Mouse (Mus musculus) heart, embryonic 15.5 days (tissue): ENCODE data around the gene Adamts9. TPM values are rescaled to one million over a fixed set of nuclear protein-coding genes. Genes with fewer than 3 reads are reported as not detected.

Experiments used
- ATAC-seq: fragments of 200-750 bp; cut with Nextera tagmentation; replicated peaks from 2 replicates; pipeline ENCODE4 v1.8.0; 2017; ENCODE audit warnings: low read depth, moderate TSS enrichment; ENCODE audit not compliant: insufficient number of reproducible peaks, insufficient read depth, low FRiP score
- H3K27ac ChIP-seq: fragments of 300-500 bp; sonication (generic); 2 replicates; pipeline ENCODE4 v1.5.1; 2015; ENCODE audit warnings: mild to moderate bottlenecking, inconsistent platforms
- H3K27me3 ChIP-seq: fragments of 300-500 bp; sonication (generic); 2 replicates; pipeline ENCODE4 v1.6.1; 2015; ENCODE audit warnings: inconsistent platforms
- H3K36me3 ChIP-seq: fragments of 300-500 bp; sonication (generic); 2 replicates; pipeline ENCODE4 v1.6.1; 2015; ENCODE audit warnings: mild to moderate bottlenecking, inconsistent platforms
- H3K4me1 ChIP-seq: fragments of 300-500 bp; sonication (generic); replicated peaks from 2 replicates; pipeline ENCODE4 v1.6.1; 2015; ENCODE audit warnings: inconsistent platforms
- H3K4me2 ChIP-seq: fragments of 300-500 bp; sonication (generic); 2 replicates; pipeline ENCODE4 v1.6.1; 2015; ENCODE audit warnings: inconsistent platforms, mild to moderate bottlenecking, moderate library complexity
- H3K4me3 ChIP-seq: fragments of 300-500 bp; sonication (generic); 2 replicates; pipeline ENCODE4 v1.5.1; 2015; ENCODE audit warnings: mild to moderate bottlenecking, inconsistent platforms
- H3K9ac ChIP-seq: fragments of 300-500 bp; sonication (generic); 2 replicates; pipeline ENCODE4 v1.6.1; 2015; ENCODE audit warnings: mild to moderate bottlenecking, inconsistent platforms
- H3K9me3 ChIP-seq: fragments of 300-500 bp; sonication (generic); replicated peaks from 2 replicates; pipeline ENCODE4 v1.6.1; 2016; ENCODE audit warnings: inconsistent platforms
- WGBS: fragments of 180-500 bp; shearing (Covaris S2); methylation state at CpG from one replicate; pipeline ENCODE4 v1.1.7; 2015; ENCODE audit warnings: mixed read lengths; 5-methylcytosine and 5-hydroxymethylcytosine counted together
- polyA plus RNA-seq: library from polyadenylated mRNA; unstranded; fragments of >200 nt; fragmentation: Nextera tagmentation; extraction: Ambion mirVana; gene quantifications from 2 replicates; pipeline ENCODE4 v1.2.1, GENCODE M21; 2015

Gene Adamts9
- polyA plus RNA-seq: 6.5 and 7.4 TPM in 2 replicates

GRCm38 (mm10) chr6:92943057-92943781, at the start of gene Adamts9:
Adamts9 (minus strand) TSS chr6:92943492.
- peaks cover 12% of the 10 kb centered on the region for H3K4me1 ChIP-seq
- peaks cover 3% of the 10 kb centered on the region; the same call in 1 of the 2 replicates for H3K27me3 ChIP-seq
- WGBS: under 1% methylated on average over 61 of the region's 68 CpGs
- no peaks in the 10 kb centered on the region for H3K9me3 ChIP-seq
- peak within 1 kb of the TSS; percentile 69 for H3K4me2 ChIP-seq
- H3K4me3 ChIP-seq: peak within 1 kb of the TSS; percentile 73
- H3K36me3 ChIP-seq: peaks cover 2% of the 10 kb centered on the region; the same call in 1 of the 2 replicates
- H3K9ac ChIP-seq: peak within 1 kb of the TSS; percentile 78
- H3K27ac ChIP-seq: peak within 1 kb of the TSS; percentile 97
- peak; percentile 81 for ATAC-seq

- ATAC-seq: no peak
- H3K9ac ChIP-seq: no peak overlapping the region
- 14% methylated on average over 1 of the region's 1 CpGs for WGBS
Observed at GRCm38 (mm10) chr6:92991616-92992015, 48.3 kb upstream of the Adamts9 start.

GRCm38 (mm10) chr6:92988620-92988998, 45.3 kb upstream of the Adamts9 start:
- no peak overlapping the region for H3K4me3 ChIP-seq
- ATAC-seq: no peak
- peak overlapping the region; percentile 41 for H3K4me2 ChIP-seq
- WGBS: 73% methylated on average over 10 of the region's 10 CpGs
- H3K27me3 ChIP-seq: no peaks in the 10 kb centered on the region
- H3K9me3 ChIP-seq: no peaks in the 10 kb centered on the region
- H3K9ac ChIP-seq: no peak overlapping the region
- peak overlapping the region; percentile 67; the same call in 1 of the 2 replicates for H3K27ac ChIP-seq
- no peaks in the 10 kb centered on the region for H3K36me3 ChIP-seq
- peaks cover 24% of the 10 kb centered on the region for H3K4me1 ChIP-seq

More at GRCm38 (mm10) chr6:92991616-92992015, 48.3 kb upstream of the Adamts9 start:
- Histone ChIP-seq H3K36me3 (no peaks in the 10 kb centered on the region), H3K9me3 (no peaks in the 10 kb centered on the region), H3K4me2 (no peak overlapping the region), H3K27me3 (no peaks in the 10 kb centered on the region), H3K27ac (no peak overlapping the region), H3K4me1 (peaks cover 23% of the 10 kb centered on the region), H3K4me3 (no peak overlapping the region)

- Histone ChIP-seq H3K4me3 (no peak overlapping the region), H3K4me1 (peaks cover 29% of the 10 kb centered on the region), H3K9me3 (no peaks in the 10 kb centered on the region), H3K36me3 (no peaks in the 10 kb centered on the region), H3K27ac (peak overlapping the region; percentile 67), H3K9ac (no peak overlapping the region), H3K4me2 (peak overlapping the region; percentile 41), H3K27me3 (no peaks in the 10 kb centered on the region)
- WGBS: 37% methylated on average over 14 of the region's 14 CpGs
- no peak; the same call in 1 of the 2 replicates for ATAC-seq
Observed at GRCm38 (mm10) chr6:92987846-92988619, 44.7 kb upstream of the Adamts9 start.

GRCm38 (mm10) chr6:92987366-92987765, 44.1 kb upstream of the Adamts9 start:
- Histone ChIP-seq H3K4me1 (peaks cover 30% of the 10 kb centered on the region), H3K4me3 (no peak overlapping the region), H3K27ac (peak overlapping the region; percentile 67), H3K36me3 (no peaks in the 10 kb centered on the region), H3K9ac (no peak overlapping the region), H3K27me3 (no peaks in the 10 kb centered on the region), H3K9me3 (no peaks in the 10 kb centered on the region), H3K4me2 (peak overlapping the region; percentile 41)
- WGBS: 63% methylated on average over 9 of the region's 9 CpGs
- no peak for ATAC-seq

GRCm38 (mm10) chr6:92983421-92983820, 40.1 kb upstream of the Adamts9 start:
- H3K9me3 ChIP-seq: no peaks in the 10 kb centered on the region
- H3K4me3 ChIP-seq: no peak overlapping the region
- no peaks in the 10 kb centered on the region for H3K36me3 ChIP-seq
- H3K4me2 ChIP-seq: no peak overlapping the region
- no peak for ATAC-seq
- H3K9ac ChIP-seq: no peak overlapping the region
- no peaks in the 10 kb centered on the region for H3K27me3 ChIP-seq
- WGBS: 41% methylated on average over 7 of the region's 7 CpGs
- peak overlapping the region; percentile 45 for H3K27ac ChIP-seq
- H3K4me1 ChIP-seq: peaks cover 32% of the 10 kb centered on the region

GRCm38 (mm10) chr6:92981451-92982186, 38.3 kb upstream of the Adamts9 start:
- WGBS: 43% methylated on average over 7 of the region's 7 CpGs

GRCm38 (mm10) chr6:92973340-92973739, 30.0 kb upstream of the Adamts9 start:
- Histone ChIP-seq H3K27me3 (no peaks in the 10 kb centered on the region), H3K4me2 (no peak overlapping the region), H3K9ac (no peak overlapping the region), H3K27ac (no peak overlapping the region), H3K4me1 (0 out of 2 replicates have a peak, but pooled peaks cover 2% of the 10 kb centered on the region), H3K4me3 (no peak overlapping the region), H3K9me3 (no peaks in the 10 kb centered on the region), H3K36me3 (no peaks in the 10 kb centered on the region)
- no peak for ATAC-seq
- 81% methylated on average over 3 of the region's 3 CpGs for WGBS

More at GRCm38 (mm10) chr6:92981451-92982186, 38.3 kb upstream of the Adamts9 start:
- ATAC-seq: no peak
- peak overlapping the region; percentile 68 for H3K27ac ChIP-seq
- no peaks in the 10 kb centered on the region for H3K9me3 ChIP-seq
- no peaks in the 10 kb centered on the region for H3K36me3 ChIP-seq
- peaks cover 19% of the 10 kb centered on the region for H3K4me1 ChIP-seq
- H3K9ac ChIP-seq: no peak overlapping the region
- no peak overlapping the region for H3K4me2 ChIP-seq
- H3K4me3 ChIP-seq: no peak overlapping the region
- H3K27me3 ChIP-seq: no peaks in the 10 kb centered on the region

GRCm38 (mm10) chr6:92968718-92969117, 25.4 kb upstream of the Adamts9 start:
- H3K27ac ChIP-seq: peak overlapping the region; percentile 16; the same call in 1 of the 2 replicates

GRCm38 (mm10) chr6:92968216-92968615, 24.9 kb upstream of the Adamts9 start:
- Histone ChIP-seq H3K9ac (no peak overlapping the region), H3K4me1 (0 out of 2 replicates have a peak, but pooled peaks cover 2% of the 10 kb centered on the region), H3K4me3 (no peak overlapping the region), H3K27ac (peak overlapping the region; percentile 16; the same call in 1 of the 2 replicates), H3K9me3 (no peaks in the 10 kb centered on the region), H3K4me2 (no peak overlapping the region), H3K27me3 (no peaks in the 10 kb centered on the region), H3K36me3 (no peaks in the 10 kb centered on the region)
- ATAC-seq: 0 out of 2 replicates have a peak, but pooled peaks have one; percentile 31
- 45% methylated on average over 3 of the region's 3 CpGs for WGBS

More at GRCm38 (mm10) chr6:92968718-92969117, 25.4 kb upstream of the Adamts9 start:
- H3K9ac ChIP-seq: no peak overlapping the region
- no peaks in the 10 kb centered on the region for H3K27me3 ChIP-seq
- WGBS: 75% methylated on average over 3 of the region's 3 CpGs
- H3K36me3 ChIP-seq: no peaks in the 10 kb centered on the region
- no peak overlapping the region for H3K4me2 ChIP-seq
- H3K4me3 ChIP-seq: no peak overlapping the region
- 0 out of 2 replicates have a peak, but pooled peaks cover 2% of the 10 kb centered on the region for H3K4me1 ChIP-seq
- no peak for ATAC-seq
- H3K9me3 ChIP-seq: no peaks in the 10 kb centered on the region

GRCm38 (mm10) chr6:92962966-92963365, 19.7 kb upstream of the Adamts9 start:
- Histone ChIP-seq H3K9me3 (no peaks in the 10 kb centered on the region), H3K4me2 (no peak overlapping the region), H3K9ac (no peak overlapping the region), H3K4me1 (no peaks in the 10 kb centered on the region), H3K27me3 (no peaks in the 10 kb centered on the region), H3K27ac (no peak overlapping the region), H3K36me3 (no peaks in the 10 kb centered on the region), H3K4me3 (no peak overlapping the region)
- WGBS: 76% methylated on average over 3 of the region's 3 CpGs
- ATAC-seq: no peak
